Mouse (Mus musculus) bone marrow macrophage, adult 2 months (primary cell): ENCODE data around the gene Tdg.

Experiments
- CTCF ChIP-seq: IDR thresholded peaks from 2 replicates; pipeline ENCODE4 v1.5.1; 2012; ENCODE audit warnings: low read depth, mild to moderate bottlenecking, low read length, moderate library complexity
- POLR2A ChIP-seq: IDR thresholded peaks from 2 replicates; pipeline ENCODE4 v1.6.1; 2012; ENCODE audit warnings: mild to moderate bottlenecking, low read depth, low read length, borderline replicate concordance

- TF ChIP-seq CTCF: no peak
- no peak for TF ChIP-seq POLR2A
Observed at GRCm38 (mm10) chr10:82652625-82653024, 23.0 kb downstream of the Tdg start.
